Mouse (Mus musculus) heart, embryonic 11.5 days (tissue): ENCODE data around the gene Tmem95. TPM values are rescaled to one million over a fixed set of nuclear protein-coding genes. Genes with fewer than 3 reads are reported as not detected.
A peak's percentile ranks its signal among the peaks of the same experiment; 100 is the strongest.

Experiments used
- ATAC-seq: fragments of 200-750 bp; cut with Nextera tagmentation; replicated peaks from 2 replicates; pipeline ENCODE4 v1.8.0; 2017; ENCODE audit warnings: moderate library complexity; ENCODE audit not compliant: insufficient number of reproducible peaks, low FRiP score, low TSS enrichment
- H3K27ac ChIP-seq: fragments of 300-500 bp; sonication (generic); 2 replicates; pipeline ENCODE4 v1.5.1; 2014; ENCODE audit warnings: mild to moderate bottlenecking, low read depth, low read length
- H3K27me3 ChIP-seq: fragments of 300-500 bp; sonication (generic); 2 replicates; pipeline ENCODE4 v1.6.1; 2014; ENCODE audit warnings: mild to moderate bottlenecking, low read length, mixed read lengths; ENCODE audit not compliant: control insufficient read depth, insufficient read depth
- H3K36me3 ChIP-seq: fragments of 300-500 bp; sonication (generic); 2 replicates; pipeline ENCODE4 v1.6.1; 2014; ENCODE audit warnings: mild to moderate bottlenecking, low read length, moderate library complexity, mixed read lengths; ENCODE audit not compliant: control insufficient read depth, insufficient read depth
- H3K4me1 ChIP-seq: fragments of 300-500 bp; sonication (generic); 2 replicates; pipeline ENCODE4 v1.6.1; 2014; ENCODE audit warnings: low read length; ENCODE audit not compliant: control insufficient read depth, insufficient read depth
- H3K4me2 ChIP-seq: fragments of 300-500 bp; sonication (generic); 2 replicates; pipeline ENCODE4 v1.6.1; 2014; ENCODE audit warnings: mild to moderate bottlenecking, moderate library complexity
- H3K4me3 ChIP-seq: fragments of 300-500 bp; sonication (generic); 2 replicates; pipeline ENCODE4 v1.5.1; 2014; ENCODE audit warnings: low read depth, low read length
- H3K9ac ChIP-seq: fragments of 300-500 bp; sonication (generic); 2 replicates; pipeline ENCODE4 v1.6.1; 2014; ENCODE audit warnings: mild to moderate bottlenecking, low read depth, low read length, moderate library complexity
- H3K9me3 ChIP-seq: fragments of 300-500 bp; sonication (generic); replicated peaks from 2 replicates; pipeline ENCODE4 v1.6.1; 2016; ENCODE audit warnings: low read length; ENCODE audit not compliant: control insufficient read depth
- WGBS: fragments of 180-500 bp; shearing (Covaris S2); extraction: QIAGEN DNeasy Blood & Tissue Kit; methylation state at CpG from one replicate; pipeline ENCODE4 v1.1.7; 2014; ENCODE audit not compliant: insufficient replicate concordance; 5-methylcytosine and 5-hydroxymethylcytosine counted together
- polyA plus RNA-seq: library from polyadenylated mRNA; unstranded; fragments of >200 nt; fragmentation: Nextera tagmentation; extraction: Ambion mirVana; gene quantifications from 2 replicates; pipeline ENCODE4 v1.2.1, GENCODE M21; 2014

The Tmem95 gene
- polyA plus RNA-seq, 1 experiment from 2014 or later = not detected

DNA sequence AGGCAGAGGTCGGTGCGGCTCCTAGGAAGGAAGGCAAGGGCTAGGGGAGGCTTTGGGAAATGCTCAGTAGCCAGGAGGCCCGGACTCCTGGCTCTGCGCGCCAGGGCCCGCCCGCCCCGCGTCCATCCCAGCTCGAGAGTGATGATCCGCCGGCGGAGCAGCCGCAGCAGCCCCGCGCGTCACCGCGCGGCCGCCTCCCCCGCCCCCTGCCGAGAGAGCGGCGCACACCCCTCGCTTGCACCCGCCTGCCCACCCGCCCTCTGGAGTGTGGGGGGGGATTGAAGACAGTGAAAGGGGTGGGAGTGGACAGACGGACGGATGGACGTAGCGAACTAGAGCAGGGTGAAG, 40.2 kb downstream of the Tmem95 start, which contains the start of gene Nlgn2:
Nlgn2 (minus strand) TSS at position 181 of the 348 bp plus-strand sequence.
- ATAC-seq = peak; percentile 65
- H3K4me3 ChIP-seq = peak within 1 kb of the TSS; percentile 70
- 0% methylated on average over 26 of the region's 32 CpGs for WGBS

DNA sequence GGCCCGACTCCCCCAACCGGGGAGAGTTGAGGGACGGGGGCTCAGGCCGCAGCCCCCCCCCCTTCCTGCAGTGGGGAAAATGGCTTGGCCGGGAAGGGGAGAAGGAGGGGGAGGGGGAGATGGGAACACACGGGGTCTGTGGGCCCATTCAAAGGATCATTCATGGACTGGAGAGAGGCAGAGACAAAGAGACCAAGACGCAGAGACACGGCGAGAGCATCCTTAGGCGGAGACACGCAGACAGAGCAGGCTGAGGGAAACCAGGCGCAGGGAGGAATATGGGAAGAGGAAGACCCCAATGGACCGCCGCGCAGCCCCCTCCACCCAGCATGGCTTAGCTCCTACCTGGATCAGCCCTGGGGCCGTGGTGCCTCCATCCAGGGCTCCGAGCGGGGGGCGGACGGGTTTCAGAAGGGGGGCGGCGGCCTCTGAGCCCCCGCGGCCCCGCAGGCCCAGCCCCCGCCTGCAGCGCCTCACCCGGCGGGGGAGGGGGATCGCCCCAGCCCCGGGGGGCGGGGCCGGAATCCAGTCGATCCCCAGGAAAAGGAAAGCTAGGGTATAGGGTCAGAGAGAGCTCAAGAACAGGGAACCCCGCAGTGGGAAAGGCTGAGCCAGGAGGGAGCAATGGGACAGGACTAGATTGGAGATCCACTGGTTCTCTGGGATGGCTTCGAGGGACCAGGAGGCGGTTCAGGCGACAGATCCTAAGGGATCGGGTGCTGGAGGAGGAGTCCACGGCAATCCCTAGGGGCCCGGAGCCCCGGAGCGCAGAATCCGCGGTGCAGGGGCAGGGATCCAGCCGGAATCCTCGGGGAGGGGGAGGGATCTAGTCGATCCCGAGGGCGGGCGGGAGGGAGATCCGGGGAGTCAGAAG, 40.9 kb downstream of the Tmem95 start:
- no peaks in the 10 kb centered on the region for H3K36me3 ChIP-seq
- H3K9me3 ChIP-seq = no peaks in the 10 kb centered on the region
- peak overlapping the region; percentile 78 for H3K9ac ChIP-seq
- H3K4me3 ChIP-seq = peak overlapping the region; percentile 70
- ATAC-seq = no peak
- peaks cover 47% of the 10 kb centered on the region for H3K27me3 ChIP-seq
- peaks cover 33% of the 10 kb centered on the region for H3K4me1 ChIP-seq
- 0 out of 2 replicates have a peak overlapping the region, but pooled peaks have one; percentile 50 for H3K27ac ChIP-seq
- H3K4me2 ChIP-seq = peak overlapping the region; percentile 91
- WGBS = 1% methylated on average over 51 of the region's 52 CpGs

More for the DNA sequence above, 40.2 kb downstream of the Tmem95 start, which contains the start of gene Nlgn2:
- peaks cover 45% of the 10 kb centered on the region for H3K27me3 ChIP-seq
- H3K9ac ChIP-seq = peak within 1 kb of the TSS; percentile 85
- peaks cover 33% of the 10 kb centered on the region for H3K4me1 ChIP-seq
- H3K27ac ChIP-seq = peak within 1 kb of the TSS; percentile 85
- H3K36me3 ChIP-seq = no peaks in the 10 kb centered on the region
- H3K4me2 ChIP-seq = peak within 1 kb of the TSS; percentile 91
- H3K9me3 ChIP-seq = no peaks in the 10 kb centered on the region

DNA sequence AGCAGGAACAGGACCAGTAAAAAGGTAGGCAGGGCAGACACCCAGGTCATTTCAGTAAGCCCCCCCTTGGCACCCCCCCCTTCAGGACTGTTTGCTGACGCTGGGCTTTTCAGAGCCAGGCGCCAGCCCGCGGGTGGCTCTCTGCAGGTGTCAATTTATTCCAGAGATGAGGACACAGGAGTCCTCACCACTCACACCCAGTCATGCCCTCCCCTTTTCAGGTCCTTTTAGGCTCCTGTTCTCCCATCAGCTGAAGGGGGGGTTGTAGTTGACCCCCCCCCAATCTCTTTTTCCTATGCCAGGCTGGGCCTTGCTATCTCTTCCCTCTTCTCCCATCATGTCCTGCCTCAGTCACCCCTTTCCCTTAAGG, 41.9 kb downstream of the Tmem95 start:
- Histone ChIP-seq H3K4me2 (peak overlapping the region; percentile 91), H3K9ac (no peak overlapping the region), H3K4me1 (peaks cover 33% of the 10 kb centered on the region), H3K9me3 (no peaks in the 10 kb centered on the region), H3K4me3 (peak overlapping the region; percentile 70; the same call in 1 of the 2 replicates), H3K27ac (no peak overlapping the region), H3K27me3 (peaks cover 47% of the 10 kb centered on the region), H3K36me3 (no peaks in the 10 kb centered on the region)
- ATAC-seq = no peak
- WGBS = 8% methylated on average over 4 of the region's 4 CpGs

DNA sequence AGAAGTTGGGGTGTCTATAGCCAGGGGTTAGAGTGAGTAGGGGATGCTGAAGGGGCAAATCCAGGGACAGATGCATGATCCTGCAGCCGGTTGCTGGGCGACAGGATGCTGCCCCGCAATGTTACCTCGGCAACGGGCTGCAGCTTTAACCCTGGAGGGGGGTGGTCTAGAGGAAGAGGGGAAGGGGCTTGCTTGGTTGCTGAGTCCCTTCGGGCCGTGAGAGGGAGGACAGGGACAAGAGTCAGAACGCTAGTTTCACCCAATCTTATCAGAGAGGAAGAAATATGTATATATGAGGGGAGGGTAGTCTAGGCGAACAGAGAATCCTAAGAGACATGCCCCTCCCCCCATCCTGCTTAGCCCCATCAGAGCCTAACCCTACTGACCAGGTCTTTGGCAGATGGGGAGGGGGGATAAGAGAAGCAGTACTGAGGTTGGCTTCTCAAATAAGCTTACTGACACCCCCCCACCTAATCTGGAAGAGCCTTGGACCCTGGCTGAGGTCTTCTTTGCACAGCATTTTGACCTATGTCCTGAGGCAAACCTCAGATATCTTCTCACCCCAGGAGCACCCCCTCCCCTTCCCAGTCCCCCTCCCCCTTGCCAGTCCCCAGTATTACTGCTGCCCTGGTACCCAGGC, 42.4 kb downstream of the Tmem95 start:
- Histone ChIP-seq H3K9me3 (no peaks in the 10 kb centered on the region), H3K27ac (no peak overlapping the region), H3K36me3 (no peaks in the 10 kb centered on the region), H3K9ac (no peak overlapping the region), H3K4me3 (0 out of 2 replicates have a peak overlapping the region, but pooled peaks have one; percentile 70), H3K27me3 (peaks cover 47% of the 10 kb centered on the region), H3K4me1 (peaks cover 33% of the 10 kb centered on the region), H3K4me2 (peak overlapping the region; percentile 89; the same call in 1 of the 2 replicates)
- 7% methylated on average over 9 of the region's 9 CpGs for WGBS
- ATAC-seq = no peak

DNA sequence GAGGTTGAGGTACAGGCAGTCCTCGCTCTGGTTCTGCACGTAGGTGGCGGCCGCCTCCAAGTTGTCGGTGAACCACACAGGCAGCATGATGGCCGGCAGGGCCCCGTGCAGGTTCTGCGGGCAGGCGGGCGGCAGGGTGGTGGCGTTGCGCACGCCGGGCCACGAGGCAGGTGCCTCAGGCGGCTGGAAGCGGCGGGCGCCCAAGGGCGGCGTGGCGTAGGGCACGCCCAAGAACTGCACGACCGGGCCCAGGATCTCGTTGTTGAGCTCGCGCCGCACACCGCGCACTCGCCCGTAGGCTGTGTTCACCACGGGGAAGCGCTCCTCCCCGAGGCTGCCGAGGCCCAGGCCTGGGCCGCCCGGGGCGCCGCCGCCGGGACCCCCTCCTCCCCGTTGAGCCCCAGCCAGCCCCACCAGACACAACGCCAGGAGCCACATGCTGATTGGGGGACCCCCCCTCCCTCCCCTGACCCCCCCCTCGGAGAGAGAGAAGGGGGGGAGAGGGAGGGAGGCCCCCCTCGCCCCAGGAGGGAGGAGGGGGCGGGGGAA, 43.7 kb downstream of the Tmem95 start:
- peak overlapping the region; percentile 48 for H3K4me3 ChIP-seq
- no peaks in the 10 kb centered on the region for H3K36me3 ChIP-seq
- no peaks in the 10 kb centered on the region for H3K9me3 ChIP-seq
- H3K4me1 ChIP-seq = peaks cover 27% of the 10 kb centered on the region
- peak overlapping the region; percentile 89 for H3K4me2 ChIP-seq
- ATAC-seq = no peak
- 6% methylated on average over 43 of the region's 48 CpGs for WGBS
- H3K27me3 ChIP-seq = peaks cover 47% of the 10 kb centered on the region
- H3K27ac ChIP-seq = no peak overlapping the region
- peak overlapping the region; percentile 77 for H3K9ac ChIP-seq

DNA sequence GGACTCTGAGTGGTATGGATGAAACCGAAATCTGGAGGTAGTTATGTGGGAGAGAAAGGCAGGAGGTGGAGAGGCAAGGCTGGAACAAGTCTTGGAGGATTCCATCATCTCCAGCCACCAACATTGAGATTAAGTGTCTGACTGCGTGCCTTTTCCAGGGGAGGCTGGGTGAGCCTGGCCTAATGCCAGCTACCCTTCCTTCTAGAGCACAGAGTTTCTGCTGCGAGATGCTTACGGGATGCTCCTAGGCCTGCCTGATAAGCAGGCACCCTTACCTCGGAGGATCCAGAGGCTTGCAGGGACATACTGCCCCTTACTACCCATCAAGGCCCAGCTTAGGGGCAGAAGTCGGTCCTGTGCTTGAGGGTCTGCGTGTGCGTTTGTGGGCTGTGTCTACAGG, 44.3 kb downstream of the Tmem95 start:
- H3K27me3 ChIP-seq = peaks cover 47% of the 10 kb centered on the region
- H3K9me3 ChIP-seq = no peaks in the 10 kb centered on the region
- peak overlapping the region; percentile 89 for H3K4me2 ChIP-seq
- H3K9ac ChIP-seq = peak overlapping the region; percentile 77
- no peak overlapping the region for H3K27ac ChIP-seq
- no peak for ATAC-seq
- 39% methylated on average over 8 of the region's 8 CpGs for WGBS
- no peaks in the 10 kb centered on the region for H3K36me3 ChIP-seq
- peak overlapping the region; percentile 48 for H3K4me3 ChIP-seq
- H3K4me1 ChIP-seq = peaks cover 24% of the 10 kb centered on the region

DNA sequence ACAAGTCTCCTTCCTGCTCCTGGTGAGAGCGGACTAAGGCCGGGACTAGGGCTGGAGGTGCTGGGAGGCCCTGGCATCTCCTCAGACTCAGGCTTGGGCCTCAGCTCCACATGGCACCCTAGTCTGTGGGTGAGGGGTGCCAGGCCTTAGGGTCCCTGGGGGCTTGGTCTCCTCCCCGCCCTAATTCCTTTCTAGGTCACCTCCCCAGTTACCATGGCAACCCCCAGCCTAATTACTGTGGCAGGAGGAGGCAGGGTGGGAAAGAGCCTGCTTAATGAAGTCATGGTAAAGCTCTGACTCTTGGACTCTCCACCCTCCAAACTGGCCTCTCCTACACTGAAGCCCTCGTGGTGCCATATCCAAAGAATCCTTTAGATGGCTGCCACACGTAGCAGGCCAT, 49.0 kb downstream of the Tmem95 start:
- Histone ChIP-seq H3K36me3 (peaks cover 7% of the 10 kb centered on the region), H3K4me2 (no peak overlapping the region), H3K9ac (no peak overlapping the region), H3K27me3 (peaks cover 14% of the 10 kb centered on the region), H3K4me1 (peaks cover 6% of the 10 kb centered on the region; the same call in 1 of the 2 replicates), H3K9me3 (no peaks in the 10 kb centered on the region), H3K4me3 (no peak overlapping the region), H3K27ac (no peak overlapping the region)
- ATAC-seq = no peak
- WGBS = 69% methylated on average over 5 of the region's 5 CpGs
